Mouse (Mus musculus) cerebral cortex, adult 2 months (tissue): ENCODE measurements around the gene Gdpd1.

ENCODE experiments used
- WGBS: fragments of 180-500 bp; shearing (Covaris S2); methylation state at CpG from one replicate; pipeline ENCODE4 v1.1.7; 2018; 5-methylcytosine and 5-hydroxymethylcytosine counted together

Gdpd1 gene

GRCm38 (mm10) chr11:87073866-87074440 is at the start of gene Gdpd1:
TSS of gene Gdpd1 (minus strand) at chr11:87074062.
- under 1% methylated on average over 43 of the region's 43 CpGs for WGBS

- 70% methylated on average over 8 of the region's 8 CpGs for WGBS
Observed at GRCm38 (mm10) chr11:87121864-87122263, 48.0 kb upstream of the Gdpd1 start.

- 4% methylated on average over 9 of the region's 9 CpGs for WGBS
Observed at GRCm38 (mm10) chr11:87110172-87110909, 36.5 kb upstream of the Gdpd1 start.

DNA sequence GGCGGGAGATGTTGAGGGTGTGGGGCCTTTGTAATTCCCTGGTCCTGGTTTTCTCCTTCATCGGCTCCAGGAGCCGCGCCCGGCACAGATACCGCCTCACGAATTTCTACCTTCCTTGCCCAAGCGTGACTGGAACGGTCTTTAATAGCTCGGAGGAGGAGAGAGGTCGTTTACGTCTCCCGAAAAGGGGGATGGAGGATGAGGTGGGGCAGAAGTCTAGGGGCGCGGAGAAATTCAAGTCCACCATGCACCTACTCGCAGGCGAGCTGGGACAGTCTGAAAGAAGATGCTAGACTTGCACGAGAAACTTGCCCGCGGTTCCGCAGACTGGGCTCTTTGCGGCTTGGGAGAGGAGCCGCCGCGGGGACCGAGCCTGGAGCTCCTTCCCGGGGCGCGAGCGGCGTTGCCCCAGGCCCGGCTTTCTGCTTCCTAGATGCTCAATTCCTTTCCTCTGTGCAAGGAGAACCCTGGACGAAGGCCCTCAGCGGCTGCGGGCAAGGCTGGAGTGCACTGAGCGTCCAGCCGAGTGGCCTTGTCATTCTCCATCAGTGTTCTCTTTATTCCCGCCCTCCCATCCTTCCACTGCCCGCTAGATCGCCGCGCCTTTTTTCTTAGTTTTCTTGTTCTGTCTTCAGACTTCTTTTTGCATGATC is 35.8 kb upstream of the Gdpd1 start:
- WGBS: under 1% methylated on average over 42 of the region's 42 CpGs

DNA sequence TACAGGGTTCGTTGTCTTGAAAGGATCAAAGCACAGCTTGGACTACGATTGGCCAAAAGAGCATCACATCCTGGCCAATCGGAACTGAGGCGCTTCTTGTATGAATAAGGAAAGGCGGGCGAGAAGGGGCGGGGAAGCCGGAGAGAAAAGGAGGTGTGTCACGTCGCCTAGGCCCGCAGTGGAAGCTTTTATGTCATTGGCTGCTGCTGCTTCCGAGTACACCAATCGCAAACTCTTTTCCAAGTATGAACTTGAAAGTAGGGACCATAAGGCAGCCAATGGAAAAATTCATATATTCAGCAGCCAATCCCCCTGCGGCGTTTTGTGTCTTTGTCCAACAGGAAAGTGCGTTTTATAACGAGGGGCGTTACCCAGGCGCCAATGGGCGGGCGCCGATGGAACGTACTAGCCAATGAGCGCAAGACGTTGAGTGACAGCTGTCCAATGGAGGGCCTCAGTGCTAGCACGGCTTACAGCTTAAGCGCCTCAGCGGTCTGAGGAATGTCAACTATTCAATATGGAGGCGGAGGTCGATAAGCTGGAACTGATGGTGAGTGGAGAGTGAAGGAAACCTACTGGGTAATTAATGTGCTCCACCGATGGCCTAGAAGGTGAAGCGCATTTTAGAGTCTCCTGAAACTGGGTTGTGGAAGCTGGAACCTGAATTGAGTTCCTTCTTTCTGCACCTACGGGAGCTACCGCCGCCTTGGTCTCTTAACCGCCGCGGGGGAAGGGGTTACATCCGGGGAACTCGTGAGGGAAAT is 35.1 kb upstream of the Gdpd1 start, which contains the start of gene Ska2:
TSS of gene Ska2 (plus strand) at position 480 of the 764 bp plus-strand sequence.
- WGBS: under 1% methylated on average over 40 of the region's 40 CpGs

DNA sequence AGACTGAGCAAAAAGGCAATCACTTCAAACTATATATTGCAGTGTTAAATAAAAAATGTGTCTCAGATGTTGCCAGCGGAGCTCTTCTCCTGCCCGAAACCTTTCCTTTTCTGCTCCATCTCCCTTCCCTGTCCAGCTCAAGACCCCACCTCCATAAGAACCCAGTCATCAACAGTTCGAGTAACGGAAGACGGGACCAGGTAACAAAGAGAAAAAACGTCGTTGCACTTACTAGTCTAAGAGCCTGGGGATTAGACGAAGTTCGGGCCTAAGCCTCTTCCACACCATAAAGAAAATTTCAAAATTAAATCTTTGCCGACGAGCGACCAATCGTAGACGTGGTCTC is 34.5 kb upstream of the Gdpd1 start, which contains the start of gene Prr11:
TSS of gene Prr11 (minus strand) at position 300 of the 346 bp plus-strand sequence.
- under 1% methylated on average over 14 of the region's 14 CpGs for WGBS

- WGBS: 63% methylated on average over 2 of the region's 2 CpGs
Observed at GRCm38 (mm10) chr11:87087142-87087541, 13.3 kb upstream of the Gdpd1 start.

DNA sequence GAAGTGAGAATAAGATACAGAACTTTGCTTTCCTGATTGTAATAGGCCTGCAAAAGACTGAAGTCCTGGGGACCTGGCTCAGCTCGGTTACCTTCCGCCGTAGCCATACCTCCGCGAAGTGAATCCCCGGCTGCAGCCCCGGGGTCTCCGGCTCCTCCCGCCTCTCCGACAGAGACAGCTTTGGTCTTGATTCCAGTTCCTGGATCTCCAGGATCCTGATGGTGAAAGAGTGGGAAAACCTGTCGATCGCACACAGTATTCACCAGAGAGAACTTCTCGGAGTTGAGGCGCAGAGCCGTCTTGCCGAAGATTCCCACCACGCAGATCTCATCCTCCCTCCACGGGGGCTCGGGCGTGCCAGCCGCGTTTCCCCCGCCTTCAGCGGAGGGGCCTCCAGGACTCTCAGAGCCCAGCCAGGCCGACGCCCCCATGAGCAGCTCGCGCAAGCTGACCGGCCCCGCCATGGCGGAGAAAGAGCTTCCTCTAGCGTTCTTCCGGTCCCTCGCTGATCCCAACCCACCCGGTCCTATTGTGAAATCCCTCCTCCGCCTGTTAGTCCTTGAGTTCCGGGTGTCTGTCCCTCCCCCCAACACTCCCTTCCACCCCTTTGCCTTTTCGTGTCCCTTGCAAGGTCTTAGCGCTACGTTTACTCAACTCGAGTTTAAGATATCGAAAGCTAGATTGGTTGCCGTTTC is 12.6 kb upstream of the Gdpd1 start, which contains the start of gene Smg8:
TSS of gene Smg8 (minus strand) at position 485 of the 695 bp plus-strand sequence.
- WGBS: 1% methylated on average over 43 of the region's 43 CpGs

DNA sequence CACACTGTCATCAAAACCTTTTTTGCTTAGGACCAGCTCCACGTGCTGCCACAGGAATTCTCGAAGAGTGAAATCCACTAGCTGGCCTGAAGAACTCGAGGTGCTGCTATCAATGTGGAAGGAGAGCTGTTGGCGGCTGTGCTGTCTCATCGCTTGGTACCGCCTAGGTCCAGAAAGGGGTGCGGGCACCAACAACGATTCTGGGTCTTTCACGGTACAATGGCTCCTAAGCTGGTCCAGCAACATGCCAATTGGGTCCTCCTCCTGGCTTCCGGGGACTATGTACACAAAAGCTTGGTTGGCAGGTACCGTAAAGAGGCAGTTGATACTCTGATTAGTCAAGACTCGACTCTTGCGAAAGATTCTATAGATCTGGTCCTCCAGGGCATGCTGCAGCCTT is 11.6 kb upstream of the Gdpd1 start:
- 90% methylated on average over 13 of the region's 13 CpGs for WGBS

DNA sequence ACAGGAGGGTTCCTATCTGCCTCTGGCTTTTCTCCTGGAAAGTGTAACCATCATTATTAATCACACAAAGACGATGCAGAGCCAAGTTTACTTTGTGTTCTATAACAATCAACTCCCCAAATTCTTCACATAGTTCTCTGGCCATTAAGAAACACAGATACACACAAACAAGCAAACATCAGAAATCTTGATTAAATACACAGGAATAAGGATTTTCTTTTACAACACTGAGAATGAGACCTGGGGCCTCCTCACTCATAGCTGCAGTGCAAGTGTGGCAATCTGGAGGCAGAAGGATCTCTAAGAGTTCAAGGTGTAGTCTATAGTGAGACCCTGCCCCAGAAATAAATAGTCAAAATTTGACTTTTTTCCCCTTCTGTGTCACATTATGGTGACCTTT is 9.8 kb upstream of the Gdpd1 start:
- WGBS: 72% methylated on average over 1 of the region's 1 CpGs

- under 1% methylated on average over 24 of the region's 24 CpGs for WGBS
Observed at GRCm38 (mm10) chr11:87073343-87073865, 458 bp downstream of the Gdpd1 start.

GRCm38 (mm10) chr11:87062087-87062486 is 11.8 kb downstream of the Gdpd1 start:
- WGBS: 82% methylated on average over 3 of the region's 3 CpGs

- WGBS: 98% methylated on average over 2 of the region's 2 CpGs
Observed at GRCm38 (mm10) chr11:87060410-87060809, 13.5 kb downstream of the Gdpd1 start.

DNA sequence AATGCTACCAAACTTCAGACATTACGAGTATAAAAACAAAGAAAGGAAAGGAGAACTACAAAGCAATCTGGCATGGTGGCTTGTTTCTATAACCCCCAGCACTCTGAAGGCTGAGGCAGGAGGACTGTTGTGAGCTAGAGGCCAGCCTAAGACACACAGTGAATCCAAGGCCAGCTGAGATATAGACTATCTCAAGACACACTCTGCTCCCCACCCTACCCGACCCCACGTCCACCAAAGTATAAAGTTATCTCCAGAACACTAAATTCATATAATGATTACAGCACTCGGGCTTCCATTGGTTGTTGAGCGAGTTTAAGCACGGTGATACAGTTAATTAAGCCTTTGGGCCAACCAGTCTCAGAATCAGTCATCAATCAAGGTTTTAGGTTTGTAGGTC is 17.6 kb downstream of the Gdpd1 start:
- WGBS: 95% methylated on average over 6 of the region's 6 CpGs

DNA sequence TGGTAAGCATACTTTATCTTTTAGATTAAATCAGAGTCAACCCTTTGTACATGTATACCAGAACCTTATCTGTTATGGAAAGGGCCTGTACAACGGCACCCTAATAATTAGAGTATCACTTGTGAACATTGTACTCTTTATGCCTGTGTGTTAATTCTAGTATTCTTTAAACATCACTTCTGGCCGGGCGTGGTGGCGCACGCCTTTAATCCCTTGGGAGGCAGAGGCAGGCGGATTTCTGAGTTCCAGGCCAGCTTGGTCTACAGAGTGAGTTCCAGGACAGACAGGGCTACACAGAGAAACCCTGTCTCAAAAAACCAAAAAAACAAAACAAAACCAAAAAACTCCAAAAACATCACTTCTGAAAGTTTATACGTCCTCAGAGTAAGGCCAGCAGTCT is 25.0 kb downstream of the Gdpd1 start:
- 95% methylated on average over 7 of the region's 7 CpGs for WGBS

DNA sequence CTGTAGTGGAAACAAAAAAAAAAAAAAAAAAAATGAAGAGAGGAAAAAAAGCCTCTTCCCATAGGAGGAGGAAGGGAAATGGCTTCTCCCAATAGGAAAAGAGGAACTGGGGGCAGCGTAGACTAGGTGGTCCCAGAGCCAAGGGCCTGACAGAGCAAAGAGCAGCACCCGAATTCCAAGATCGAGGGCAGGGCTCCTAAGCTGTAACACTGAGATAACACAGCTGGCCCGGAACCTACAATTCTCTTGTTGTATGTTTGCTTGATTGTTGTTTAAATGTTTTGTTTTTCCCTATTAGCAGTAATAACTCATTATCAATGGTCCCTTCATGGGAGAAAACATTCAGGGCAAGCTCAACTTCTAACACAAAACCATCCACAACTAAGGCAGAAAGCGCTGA is 26.9 kb downstream of the Gdpd1 start:
- WGBS: 92% methylated on average over 5 of the region's 5 CpGs

DNA sequence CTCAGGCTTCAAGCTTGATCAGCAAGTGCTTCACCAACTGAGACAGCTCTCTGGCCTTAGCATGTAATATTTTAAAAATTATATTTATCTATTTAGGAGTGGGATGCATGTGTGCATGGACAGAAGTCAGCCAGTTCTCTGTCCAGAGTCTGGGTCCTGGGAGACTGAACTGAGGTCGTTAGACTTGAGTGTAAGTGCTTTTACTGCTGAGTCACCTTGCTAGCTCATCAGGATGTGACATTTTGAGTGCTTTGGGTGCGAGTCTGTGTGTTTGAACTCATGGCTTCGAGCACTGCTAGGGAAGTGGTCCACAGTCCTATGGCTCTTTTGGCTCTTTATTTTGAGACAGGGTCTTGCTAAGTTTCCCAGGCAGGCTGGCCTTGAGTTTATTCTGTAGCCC is 30.8 kb downstream of the Gdpd1 start:
- WGBS: 84% methylated on average over 3 of the region's 3 CpGs

DNA sequence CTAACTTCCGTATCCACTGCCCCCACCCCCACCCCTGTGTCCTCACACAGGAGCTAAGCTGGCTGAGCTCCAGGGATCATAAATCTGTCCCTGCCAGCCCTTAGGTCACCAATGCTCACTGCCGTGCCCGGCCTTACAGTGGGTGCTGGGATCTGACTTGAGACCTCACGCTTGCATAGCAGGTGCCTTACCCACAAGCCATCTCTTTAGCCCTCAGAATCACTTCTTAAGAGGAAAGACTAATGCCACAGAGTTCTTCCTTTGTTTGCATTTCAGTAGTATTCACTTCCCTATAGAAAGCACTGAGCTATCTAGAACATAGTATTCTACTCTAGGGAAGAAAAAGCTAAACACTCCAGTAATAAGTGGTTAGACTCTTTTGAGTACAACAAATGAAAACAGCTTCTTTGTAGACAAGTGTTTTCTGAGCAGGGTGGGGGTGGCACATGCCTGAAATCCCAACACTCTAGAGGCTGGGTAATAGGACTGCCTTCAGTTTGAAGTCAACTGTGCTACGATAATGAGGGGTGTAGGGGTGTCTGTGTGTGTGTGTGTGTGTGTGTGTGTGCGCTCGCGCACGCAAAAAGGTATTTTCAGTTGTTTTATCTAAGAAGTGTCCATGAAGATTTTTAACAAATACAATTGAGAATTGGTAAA is 34.4 kb downstream of the Gdpd1 start:
- 87% methylated on average over 9 of the region's 9 CpGs for WGBS

- 81% methylated on average over 4 of the region's 4 CpGs for WGBS
Observed at GRCm38 (mm10) chr11:87036180-87036579, 37.7 kb downstream of the Gdpd1 start.

DNA sequence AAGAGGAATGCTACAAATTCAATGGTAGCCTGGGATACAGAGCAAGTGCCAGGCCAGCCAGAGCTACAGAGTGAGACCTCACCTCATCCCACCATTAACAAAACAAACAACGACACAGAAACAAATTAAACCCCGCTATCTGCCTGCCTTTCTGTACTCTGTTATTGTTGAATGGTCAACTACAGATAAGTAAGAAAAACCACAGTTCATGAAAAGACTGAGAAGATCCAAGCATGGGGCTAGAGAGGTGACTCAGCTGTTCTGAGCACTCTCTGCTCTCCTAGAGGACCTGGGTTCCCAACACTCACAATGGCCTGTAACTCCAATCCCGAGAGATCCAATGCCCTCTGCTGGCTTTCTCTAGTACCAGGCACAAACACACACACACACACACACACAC is 45.6 kb downstream of the Gdpd1 start:
- WGBS: 97% methylated on average over 3 of the region's 3 CpGs
